Mouse (Mus musculus) heart, adult 10 weeks (tissue): Measurements from ENCODE around the gene Rab3d. TPM values are rescaled to one million over a fixed set of nuclear protein-coding genes. Genes with fewer than 3 reads are reported as not detected.

ENCODE experiments used
- polyA plus RNA-seq: library from polyadenylated mRNA; stranded (reverse); fragments of 350-450 nt; fragmentation: Illumina TruSeq; extraction: RNeasy Lipid Tissue Mini Kit (QIAGEN cat#74804); gene quantifications from one replicate; pipeline ENCODE4 v1.2.3, GENCODE M21; 2014; ENCODE audit warnings: low read depth, low replicate concordance

Rab3d gene
- 12.5 TPM for polyA plus RNA-seq

GRCm38 (mm10) chr9:21918035-21918592 is at the start of gene Rab3d:
Gene Rab3d, minus strand, starts transcription at chr9:21918192.

DNA sequence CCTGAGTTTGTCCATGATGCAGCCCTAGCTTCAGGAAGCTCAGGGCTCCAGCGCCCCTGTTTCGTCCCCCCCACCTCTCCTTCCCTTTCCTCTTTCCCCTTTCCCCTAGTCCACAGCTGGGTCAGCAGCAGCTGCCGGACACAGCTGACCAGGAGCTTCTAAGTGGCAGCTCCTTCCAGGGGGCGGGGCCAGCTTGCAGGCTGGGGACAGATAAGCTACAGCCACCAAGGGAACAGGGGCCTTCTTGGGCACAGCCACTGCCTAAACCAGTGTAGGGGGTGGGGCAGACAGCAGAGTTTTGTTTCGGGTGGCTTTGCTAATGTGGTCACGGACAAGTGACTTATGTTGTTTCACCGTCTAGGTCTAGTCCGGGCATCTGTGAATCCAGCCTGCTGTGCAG is 45.4 kb upstream of the Rab3d start, which contains the start of gene Epor:
TSS of gene Epor (minus strand) at position 90 of the 400 bp plus-strand sequence.

DNA sequence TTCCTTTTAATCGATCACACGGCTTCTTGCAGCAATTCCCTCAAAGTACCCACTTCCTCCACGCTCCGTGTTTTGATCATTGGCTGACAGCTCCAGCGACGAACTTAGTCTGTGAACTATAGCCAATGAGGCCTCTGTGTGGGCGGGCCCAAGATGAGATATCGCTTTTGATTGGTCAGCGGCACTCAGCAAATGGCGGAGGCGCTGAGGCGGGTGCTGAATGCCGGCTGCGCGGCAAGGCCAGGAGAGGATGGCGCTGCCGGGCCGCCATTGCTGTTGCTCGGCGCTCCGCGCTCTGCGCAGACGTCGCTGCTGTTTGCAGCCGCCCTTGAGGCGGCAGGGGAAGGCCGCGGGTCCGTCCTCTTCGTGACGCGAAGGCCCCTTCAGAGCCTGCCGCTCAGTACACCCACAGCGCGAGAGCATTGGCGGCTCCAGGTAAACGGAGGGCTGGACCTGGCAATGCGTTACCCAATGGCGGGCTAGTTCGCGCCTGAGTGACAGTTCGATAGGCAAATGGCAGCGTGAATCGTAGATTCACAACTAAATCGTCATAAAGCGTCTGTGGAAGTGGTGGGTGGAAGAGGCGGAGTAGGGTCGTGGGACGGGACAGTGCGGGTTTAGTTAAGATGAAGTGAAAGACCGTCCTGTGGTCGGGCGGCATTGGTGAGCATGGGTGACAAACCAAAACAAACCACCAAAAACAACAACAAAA is 37.7 kb upstream of the Rab3d start, which contains the start of gene Swsap1:
TSS of gene Swsap1 (plus strand) at position 186 of the 712 bp plus-strand sequence.

DNA sequence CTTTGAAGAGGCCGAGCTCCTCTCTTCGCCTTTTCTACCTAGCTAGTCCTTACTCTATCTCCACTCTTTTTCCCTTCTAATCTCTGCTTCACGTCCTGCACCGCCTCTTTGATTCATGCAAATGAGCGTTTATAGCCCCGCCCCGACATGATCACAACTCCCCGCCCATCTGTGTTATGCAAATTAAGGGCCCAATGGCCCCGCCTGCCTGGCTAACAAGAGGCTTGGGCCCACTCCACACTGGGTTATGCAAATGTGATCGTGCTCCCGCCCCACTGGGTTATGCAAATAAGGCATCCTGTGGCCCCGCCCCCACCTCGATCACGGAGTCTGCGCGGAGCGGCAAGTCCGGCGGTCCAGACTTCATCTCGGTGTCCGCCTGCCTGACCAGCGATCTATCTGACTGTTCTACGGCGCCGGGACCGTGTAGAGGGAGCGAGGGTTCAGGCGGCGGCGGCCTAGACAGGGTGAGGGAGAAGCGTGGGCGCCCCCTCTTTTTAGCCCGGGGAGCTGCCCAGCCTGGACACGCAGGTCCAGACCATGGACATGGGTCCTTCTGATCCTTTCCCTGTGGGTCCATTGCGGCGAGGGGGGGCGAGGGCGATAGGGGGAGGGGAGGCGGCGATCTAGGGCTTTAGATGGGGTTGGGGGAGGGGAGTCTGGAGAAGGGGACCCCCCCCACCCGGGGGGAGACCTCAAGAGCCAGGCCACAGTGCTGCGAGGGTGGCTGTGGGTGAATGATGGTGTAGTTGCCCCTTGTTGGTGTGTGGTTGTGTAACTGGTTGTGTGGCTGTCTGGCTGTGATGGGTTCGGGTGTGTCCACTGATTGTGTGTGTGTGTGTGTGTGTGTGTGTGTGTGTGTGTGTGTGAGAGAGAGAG is 18.9 kb upstream of the Rab3d start, which contains the start of gene Plppr2:
TSS of gene Plppr2 (plus strand) at position 342 of the 879 bp plus-strand sequence.

DNA sequence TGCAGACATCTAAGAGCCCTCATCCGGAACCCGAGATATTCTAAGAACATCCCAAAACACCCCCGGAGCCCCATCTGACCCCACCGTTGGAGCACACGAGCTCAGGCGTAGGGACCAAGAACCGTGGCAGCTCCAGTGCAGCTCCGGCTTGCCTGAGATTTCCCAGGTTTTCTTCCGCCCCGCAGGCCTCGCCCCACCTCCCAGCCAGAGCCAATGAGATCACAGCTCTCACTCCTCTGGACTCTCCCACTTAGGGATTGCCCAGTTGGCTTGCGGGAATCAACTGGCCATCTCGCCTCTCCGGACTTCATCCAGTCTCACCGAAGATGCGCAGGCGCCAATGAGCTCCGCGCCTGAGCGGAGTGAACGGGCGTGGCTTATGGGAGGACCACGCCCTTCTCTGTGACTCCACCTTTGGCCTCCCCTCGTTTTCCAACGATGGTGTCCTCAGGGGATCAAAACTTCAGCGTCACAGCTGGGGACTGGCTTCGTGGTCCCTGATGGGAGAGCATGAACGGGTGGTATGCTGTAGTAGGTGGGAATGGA is 9.3 kb upstream of the Rab3d start, which contains the start of the genes Ccdc159 and Tmem205:
TSS of gene Ccdc159 (plus strand) at position 264 of the 546 bp plus-strand sequence.
TSS of gene Tmem205 (minus strand) at position 349 of the 546 bp plus-strand sequence.

Other genes starting within 250 kb of the Rab3d start
- 6.5 TPM for gene Ldlr, start 194.7 kb downstream of the Rab3d start, polyA plus RNA-seq
- gene Spc24, start 157.9 kb downstream of the Rab3d start, polyA plus RNA-seq = 8.4 TPM
- 59.6 TPM for gene Kank2, start 119.4 kb downstream of the Rab3d start, polyA plus RNA-seq
- gene Angptl8, start 82.7 kb downstream of the Rab3d start, polyA plus RNA-seq = not detected
- gene Dock6, start 65.6 kb downstream of the Rab3d start, polyA plus RNA-seq = 53.0 TPM
- gene Ccdc159, start 9.3 kb upstream of the Rab3d start, polyA plus RNA-seq = 8.1 TPM
- 107 TPM for gene Tmem205, start 9.4 kb upstream of the Rab3d start, polyA plus RNA-seq
- 4.9 TPM for gene Plppr2, start 18.8 kb upstream of the Rab3d start, polyA plus RNA-seq
- gene Swsap1, start 37.6 kb upstream of the Rab3d start, polyA plus RNA-seq = 9.2 TPM
- 0.50 TPM for gene Epor, start 45.3 kb upstream of the Rab3d start, polyA plus RNA-seq
- 9.7 TPM for gene Rgl3, start 71.3 kb upstream of the Rab3d start, polyA plus RNA-seq
- not detected for gene Ccdc151, start 84.4 kb upstream of the Rab3d start, polyA plus RNA-seq
- 53.0 TPM for gene Prkcsh, start 84.6 kb upstream of the Rab3d start, polyA plus RNA-seq
- gene Elavl3, start 133.8 kb upstream of the Rab3d start, polyA plus RNA-seq = 0.10 TPM
- not detected for gene Gm49318, start 153.1 kb upstream of the Rab3d start, polyA plus RNA-seq
- gene Zfp653, start 153.2 kb upstream of the Rab3d start, polyA plus RNA-seq = 5.1 TPM
- gene Ecsit, start 167.2 kb upstream of the Rab3d start, polyA plus RNA-seq = 114 TPM
- gene Cnn1, start 181.0 kb upstream of the Rab3d start, polyA plus RNA-seq = 14.5 TPM
- gene Elof1, start 199.0 kb upstream of the Rab3d start, polyA plus RNA-seq = 52.4 TPM
- gene Acp5, start 217.5 kb upstream of the Rab3d start, polyA plus RNA-seq = 4.2 TPM
- gene Pigyl, start 238.7 kb upstream of the Rab3d start, polyA plus RNA-seq = 42.0 TPM